Mouse (Mus musculus) adrenal gland, adult (tissue): ENCODE results near the gene Cela1.

Experiments
- DNase-seq, 2 experiments: peaks; one replicate each; pipeline ENCODE4 v3.0.0; 2022 to 2023; ENCODE audit warnings: low spot score in 1 of 2; ENCODE audit not compliant: inconsistent age in 2 of 2

Cela1 gene

DNA sequence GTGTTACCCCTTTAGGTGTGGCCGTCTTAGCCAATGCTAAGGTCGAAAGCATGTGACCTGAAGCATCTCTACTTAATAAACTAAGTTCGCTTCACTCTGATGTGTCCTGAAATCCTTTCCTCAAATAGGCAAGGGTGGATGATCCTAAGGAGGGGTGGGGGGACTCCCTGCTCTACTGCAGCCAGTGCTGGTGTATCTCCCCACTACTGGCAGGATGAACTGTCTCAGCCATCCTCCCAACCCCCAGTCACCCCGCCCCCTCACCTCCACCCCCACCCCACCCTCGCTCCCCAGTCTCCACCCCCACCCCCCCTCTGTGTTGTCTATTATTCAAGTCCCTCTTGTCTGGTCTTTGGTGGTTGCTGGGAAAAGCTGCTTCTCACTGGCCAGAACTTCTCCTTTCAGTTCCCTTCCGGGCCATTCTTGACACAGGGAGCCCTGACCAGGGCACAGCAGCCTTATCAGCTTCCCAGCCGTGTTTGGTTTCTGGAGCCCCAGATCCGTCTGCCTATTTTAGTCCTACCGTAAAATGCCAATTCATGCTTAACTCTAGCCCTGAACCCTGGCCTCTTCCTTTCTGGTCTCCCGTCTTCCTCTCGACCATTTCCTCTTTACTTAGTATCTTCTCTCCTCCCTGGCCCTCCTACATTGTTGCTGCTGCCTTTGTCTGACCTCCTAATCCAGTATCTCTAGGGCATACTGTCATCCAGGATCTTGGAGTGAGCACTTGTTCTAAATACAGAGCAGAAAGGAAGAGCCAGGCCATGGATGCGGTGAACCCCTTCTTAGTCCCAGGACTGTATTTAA, 13.9 kb downstream of the Cela1 start:
- DNase-seq, result no peak

DNA sequence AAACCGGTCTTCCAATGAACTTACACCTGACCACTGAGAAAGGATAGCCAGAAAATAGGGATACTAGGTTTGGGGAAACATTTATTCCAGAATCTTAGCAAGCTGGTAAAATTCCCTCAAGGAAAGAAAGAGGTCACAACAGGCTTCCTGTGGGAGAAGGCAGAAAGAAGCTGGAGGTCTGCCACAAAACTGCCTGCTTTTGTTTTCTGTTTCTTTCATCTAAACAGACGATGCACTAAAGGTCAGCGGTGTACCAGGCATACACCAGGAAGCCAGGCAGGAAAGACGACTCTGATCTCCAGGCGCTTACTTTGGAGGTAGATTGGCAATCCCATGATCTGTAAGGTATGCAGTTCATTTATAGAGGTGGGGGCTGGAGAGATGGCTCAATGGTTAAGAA, 16.9 kb downstream of the Cela1 start:
- DNase-seq, result peak in 1 of 2 experiments; percentile 59

DNA sequence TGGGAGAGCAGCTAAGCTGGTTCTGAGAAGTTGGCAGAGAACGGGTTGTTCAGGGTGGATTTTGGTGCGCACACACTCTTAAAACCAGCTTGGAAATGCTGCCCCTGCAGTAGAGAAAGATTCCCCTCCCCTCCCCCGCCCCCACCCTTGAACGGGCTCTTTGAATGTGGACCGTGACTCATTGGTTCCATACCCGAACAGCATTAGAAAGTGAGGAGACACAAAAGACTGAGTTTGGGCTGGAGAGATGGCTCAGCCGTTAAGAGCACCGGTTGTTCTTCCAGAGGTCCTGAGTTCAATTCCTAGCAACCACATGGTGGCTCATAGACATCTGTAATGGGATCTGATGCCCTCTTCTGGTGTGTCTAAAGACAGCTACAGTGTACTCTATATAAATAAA, 17.7 kb downstream of the Cela1 start:
- DNase-seq, result no peak

GRCm38 (mm10) chr15:100669337-100669736, 18.4 kb downstream of the Cela1 start, which contains the start of gene Bin2:
Gene Bin2 (minus strand): TSS chr15:100669553.
- peak in 1 of 2 experiments; percentile 54 for DNase-seq

DNA sequence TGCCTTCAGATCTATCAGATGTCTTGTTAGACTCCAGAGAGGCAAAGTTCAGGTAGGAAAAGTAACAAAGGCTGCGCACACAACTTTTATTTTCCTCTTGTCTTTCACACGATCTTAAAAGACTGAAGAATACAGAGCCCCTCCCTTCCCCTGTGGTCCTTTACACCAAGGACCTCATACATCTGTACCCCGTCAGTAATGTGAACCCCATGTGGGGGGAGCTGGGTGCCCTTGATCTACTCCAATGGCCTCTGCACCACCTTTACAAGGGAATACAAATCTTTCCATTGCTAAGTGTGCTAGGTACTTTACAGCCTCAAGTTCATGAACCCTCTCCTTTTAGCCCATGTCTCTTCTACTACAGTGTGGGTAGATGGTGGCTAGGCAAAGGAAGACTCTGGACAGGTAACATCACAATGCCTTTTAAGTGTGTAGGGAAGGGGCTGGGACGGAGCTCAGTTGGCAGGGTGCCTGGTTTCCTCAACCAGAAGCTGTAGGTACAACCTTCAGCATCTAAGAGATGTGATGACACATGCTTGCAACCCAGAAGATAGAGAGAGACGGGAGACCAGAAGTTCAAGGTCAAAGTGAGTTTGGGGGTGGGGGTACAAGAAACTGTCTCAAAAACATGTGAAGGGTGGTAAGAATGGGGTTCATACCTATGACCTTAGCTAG, 19.7 kb downstream of the Cela1 start:
- no peak for DNase-seq

GRCm38 (mm10) chr15:100667420-100667819, 20.3 kb downstream of the Cela1 start:
- DNase-seq, result no peak

DNA sequence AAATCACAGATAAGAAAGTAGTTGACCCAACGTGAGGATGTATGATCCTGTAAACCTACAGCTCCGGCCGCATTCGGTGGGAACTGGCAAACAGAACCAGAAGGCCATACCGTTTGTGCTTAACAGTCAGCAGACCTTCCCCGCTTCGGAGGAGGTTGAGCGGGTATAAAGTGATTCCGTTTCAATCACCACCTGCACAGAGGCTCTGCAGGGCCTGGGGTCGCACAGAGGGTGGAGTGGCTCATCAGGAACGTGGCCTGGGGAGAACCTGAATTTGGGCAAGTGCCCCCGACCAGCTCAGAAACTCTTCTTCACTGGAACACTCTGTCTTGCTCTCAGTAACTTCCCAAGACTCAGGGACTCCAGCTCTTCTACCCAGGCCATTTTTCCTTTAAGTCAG, 20.9 kb downstream of the Cela1 start:
- no peak for DNase-seq

GRCm38 (mm10) chr15:100666219-100666696, 21.5 kb downstream of the Cela1 start:
- DNase-seq, result no peak

GRCm38 (mm10) chr15:100665411-100666218, 22.1 kb downstream of the Cela1 start:
- no peak for DNase-seq

- no peak for DNase-seq
Observed at GRCm38 (mm10) chr15:100664813-100665274, 22.9 kb downstream of the Cela1 start.

GRCm38 (mm10) chr15:100660805-100661204, 26.9 kb downstream of the Cela1 start:
- DNase-seq, result peak in 1 of 2 experiments; percentile 71

DNA sequence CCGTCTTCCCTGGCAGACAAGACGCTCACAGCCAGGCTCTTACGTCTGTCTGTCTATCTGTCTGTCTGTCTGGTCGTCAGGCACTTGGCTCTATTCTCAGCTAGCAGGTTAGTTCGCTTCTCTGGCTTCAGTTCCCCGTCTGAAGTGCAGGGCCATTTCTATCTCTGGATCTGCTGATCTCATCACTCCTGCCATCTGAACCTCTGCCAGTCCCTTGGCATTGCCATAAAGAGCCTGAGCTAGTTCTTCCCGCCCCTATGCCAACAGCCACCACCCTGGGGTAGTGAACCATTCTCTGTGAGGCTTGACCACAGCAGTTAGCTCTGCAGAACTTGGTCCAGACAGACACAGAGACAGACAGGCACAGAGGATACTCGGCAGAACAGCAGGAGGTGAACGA, 27.4 kb downstream of the Cela1 start:
- peak; percentile 63 to 81 for DNase-seq

GRCm38 (mm10) chr15:100655201-100655600, 32.5 kb downstream of the Cela1 start:
- DNase-seq, result no peak

- no peak for DNase-seq
Observed at GRCm38 (mm10) chr15:100654271-100654670, 33.5 kb downstream of the Cela1 start.

DNA sequence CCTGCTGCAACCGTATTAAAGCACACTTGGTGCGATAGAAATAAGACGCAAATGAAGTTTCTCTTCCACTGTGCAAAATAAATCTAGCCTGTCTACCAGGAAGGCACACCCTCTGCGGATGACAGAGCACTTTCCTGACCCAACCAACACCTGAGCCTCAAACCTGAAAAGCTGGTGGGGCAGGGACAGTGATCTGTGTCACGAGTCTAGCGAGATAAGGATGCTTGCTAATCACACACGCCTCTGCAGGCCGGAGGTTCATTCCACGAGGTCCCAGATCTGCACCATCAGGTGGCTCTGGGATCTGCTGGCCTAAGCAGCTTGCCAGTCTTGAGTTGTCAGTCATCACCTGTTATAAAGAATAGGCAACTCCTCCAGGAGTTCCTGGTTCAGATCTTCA, 36.1 kb downstream of the Cela1 start:
- DNase-seq, result no peak

DNA sequence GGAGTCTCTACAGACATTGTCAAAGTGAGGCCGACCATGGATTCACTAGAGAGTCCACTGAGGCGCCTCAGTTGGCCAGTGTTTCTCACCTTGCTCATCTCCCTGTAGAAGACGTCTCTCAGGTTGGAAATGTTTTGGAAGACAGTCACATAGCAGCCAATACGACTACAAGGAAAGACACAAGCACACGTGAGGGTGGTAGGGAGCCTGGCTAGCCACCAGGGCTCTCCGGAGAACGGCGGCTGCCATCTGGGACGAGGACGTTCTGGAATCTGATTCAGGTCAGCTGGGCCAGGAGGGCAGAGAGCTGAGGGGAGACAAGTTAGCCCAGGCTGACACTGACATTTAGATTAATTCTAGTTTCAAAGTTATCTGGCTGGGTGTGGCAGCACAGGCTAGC, 37.6 kb downstream of the Cela1 start:
- DNase-seq, result no peak

- DNase-seq, result no peak
Observed at GRCm38 (mm10) chr15:100646161-100646560, 41.6 kb downstream of the Cela1 start.

DNA sequence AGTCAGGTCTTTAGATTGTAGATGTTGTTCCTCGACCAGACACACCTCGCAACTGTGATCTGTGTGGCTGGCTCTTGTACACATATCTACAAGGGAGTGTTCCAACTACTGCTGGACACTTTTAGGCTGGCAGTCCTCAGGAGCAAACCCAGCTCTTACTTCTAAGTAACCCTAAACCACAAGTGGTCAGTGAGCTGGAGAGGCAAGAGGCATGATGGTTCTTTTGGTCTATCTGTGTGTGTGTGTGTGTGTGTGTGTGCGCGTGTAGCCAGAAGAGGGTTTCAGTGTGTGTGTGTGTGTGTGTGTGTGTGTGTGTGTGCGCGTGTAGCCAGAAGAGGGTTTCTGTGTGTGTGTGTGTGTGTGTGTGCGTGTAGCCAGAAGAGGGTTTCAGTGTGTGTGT, 45.3 kb downstream of the Cela1 start:
- no peak for DNase-seq

GRCm38 (mm10) chr15:100641226-100641810, 46.4 kb downstream of the Cela1 start:
- no peak for DNase-seq

DNA sequence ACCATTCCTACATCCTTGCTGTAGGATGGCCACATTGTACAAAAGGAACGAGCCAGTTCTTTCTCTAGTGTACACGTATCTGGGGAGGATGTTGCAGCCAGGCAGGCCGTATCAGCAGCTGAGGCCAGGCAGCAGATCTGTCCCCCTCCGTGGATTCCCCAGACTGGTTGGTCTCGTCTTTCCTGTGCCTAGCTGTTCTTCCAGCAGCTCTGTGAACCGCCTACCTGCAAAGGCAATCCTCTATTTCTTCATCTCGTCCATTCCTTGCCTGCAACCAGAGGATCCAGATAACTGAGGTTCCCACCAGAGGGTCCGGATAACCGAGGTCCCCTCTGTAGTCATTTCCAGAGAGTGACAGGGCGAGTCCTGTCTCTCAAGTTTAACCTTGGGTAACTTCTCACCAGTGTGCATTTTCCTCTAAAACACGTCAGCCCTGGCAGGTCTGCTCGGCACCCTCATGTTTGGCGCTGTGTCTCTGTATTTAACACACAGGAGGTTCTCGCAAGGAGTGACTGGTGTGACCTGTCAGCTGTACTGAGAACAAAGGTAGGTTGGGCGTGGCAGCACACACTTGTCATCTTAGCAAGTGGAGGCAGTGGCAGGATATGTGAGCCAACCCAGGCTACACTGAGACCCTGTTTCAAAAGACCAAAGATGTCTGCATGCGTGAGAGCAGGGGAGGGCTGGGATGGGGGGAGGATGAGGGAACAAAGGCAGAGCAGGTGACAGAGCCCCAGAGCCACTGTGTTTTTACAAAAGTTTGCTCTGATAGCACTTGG, 47.6 kb downstream of the Cela1 start:
- no peak for DNase-seq
